Mouse (Mus musculus) C2C12 (cell line): ENCODE measurements around the gene Rasd2.

Source experiments
- CEBPB ChIP-seq: IDR thresholded peaks from one replicate; pipeline ENCODE4 v1.6.1; 2011; ENCODE audit warnings: low read depth, mild to moderate bottlenecking, control low read depth, moderate library complexity
- CTCF ChIP-seq: IDR thresholded peaks from one replicate; pipeline ENCODE4 v1.5.1; 2011; ENCODE audit not compliant: control insufficient read depth, insufficient read depth, insufficient read length
- FOSL1 ChIP-seq: IDR thresholded peaks from one replicate; pipeline ENCODE4 v1.8.0; 2011; ENCODE audit warnings: mild to moderate bottlenecking, low read length; ENCODE audit not compliant: poor library complexity, insufficient read depth, severe bottlenecking
- USF1 ChIP-seq: IDR thresholded peaks from one replicate; pipeline ENCODE4 v1.6.1; 2011; ENCODE audit warnings: low read depth, mild to moderate bottlenecking, control low read depth, moderate library complexity

- no peak for TF ChIP-seq CTCF
- TF ChIP-seq CEBPB, result no peak
- no peak for TF ChIP-seq FOSL1
- TF ChIP-seq USF1, result no peak
Measured at GRCm38 (mm10) chr8:75215046-75215445, 1.3 kb downstream of the Rasd2 start.
